Mouse (Mus musculus): ENCODE results near the gene Ppp1r32. TPM values are rescaled to one million over a fixed set of nuclear protein-coding genes. Genes with fewer than 3 reads are reported as not detected.

Gene Ppp1r32
- polyA plus RNA-seq, 1 experiment from 2014 or later = 0.14 TPM

DNA sequence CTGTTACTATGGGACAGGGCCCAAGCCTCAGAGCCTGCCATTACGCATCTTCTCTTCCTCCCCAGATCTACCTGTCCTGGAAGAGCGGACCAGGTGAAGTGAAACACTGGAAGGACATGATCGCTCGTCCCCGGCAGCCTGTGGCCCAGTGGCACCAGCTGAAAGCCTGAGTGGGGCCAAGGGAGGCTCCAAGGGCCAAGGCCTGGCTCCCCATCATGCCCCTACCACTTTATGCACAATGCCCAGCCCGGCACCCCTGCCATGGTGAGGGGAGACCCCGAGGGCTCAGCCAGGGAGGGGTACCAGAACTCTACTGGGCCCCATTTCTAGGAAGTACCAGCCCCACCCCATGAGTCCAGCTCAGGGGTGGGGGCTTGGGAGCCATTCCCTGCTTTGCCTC lies 34.5 kb downstream of the Ppp1r32 start:
- DNase-seq (ENCODE audit: low read depth, low spot score) (no peak), ATAC-seq (no peak)
- in situ Hi-C loops (cut with MboI; ENCODE audit: low pct_unique_long_range_greater_than_20kb) = no loop called here
- CTCF ChIA-PET = interaction anchor here (2.3 to 8.3 kb wide), 2 partner anchors 37 to 52 kb away, joined by 9 to 101 read pairs; partner anchors contain the start of gene Ppp1r32
- peaks cover 38% of the 10 kb centered on the region for H3K27me3 ChIP-seq
- POLR2A ChIA-PET = no interaction called here
- TF ChIP-seq CTCF (IDR thresholded peaks at IDR 0.05) = no peak

DNA sequence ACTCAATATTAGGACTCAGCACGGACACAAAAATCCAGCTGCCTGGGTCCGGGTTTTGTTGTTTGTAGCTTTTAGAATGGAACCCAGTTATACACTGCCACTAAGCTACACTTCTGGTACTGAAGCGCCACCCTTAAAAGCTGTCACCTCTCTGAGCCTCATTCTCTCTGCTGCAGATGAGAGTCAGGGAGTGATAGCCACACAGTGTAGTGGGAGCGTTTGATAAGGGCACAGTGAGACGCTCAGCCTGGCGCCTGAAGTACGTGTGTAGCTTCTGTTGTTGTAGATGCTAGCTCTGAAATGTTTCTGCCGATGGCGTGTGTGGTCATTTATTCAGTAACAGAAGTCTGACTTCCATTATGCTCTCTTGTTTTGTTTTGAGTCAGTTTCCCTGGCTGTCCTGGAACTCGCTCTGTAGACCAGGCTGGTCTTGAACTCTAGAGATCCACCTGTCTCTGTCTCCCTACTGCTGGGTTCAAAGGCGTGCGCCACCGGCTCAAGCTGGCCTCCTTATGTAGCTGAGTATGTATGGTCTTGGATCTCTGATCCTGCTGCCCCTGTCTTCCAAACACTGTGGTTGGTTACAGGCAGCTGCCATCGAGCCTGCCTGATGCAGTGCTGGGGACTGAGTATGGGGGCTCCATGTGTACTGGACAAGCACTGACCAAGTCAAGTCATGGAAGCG lies 37.9 kb downstream of the Ppp1r32 start:
- no peak for TF ChIP-seq CTCF (IDR thresholded peaks at IDR 0.05)

DNA sequence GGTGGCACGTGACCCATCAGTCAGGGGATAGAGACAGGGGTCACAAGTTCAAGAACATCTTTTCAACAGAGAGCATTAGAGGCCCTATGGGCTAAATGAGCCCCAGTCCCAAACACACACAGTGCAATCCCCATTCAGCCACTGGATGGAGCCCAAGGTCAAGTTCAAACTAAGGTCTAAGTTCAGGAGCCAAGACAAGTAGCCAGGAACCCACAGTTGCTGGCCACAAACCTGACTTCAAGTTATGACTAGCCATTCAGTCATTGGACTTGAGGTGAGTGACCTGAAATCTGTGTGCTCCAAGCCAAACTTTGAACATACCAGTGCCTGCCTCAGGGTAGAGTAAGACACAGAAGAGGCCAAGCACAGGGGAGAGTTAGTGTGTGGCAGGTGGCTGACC lies 45.2 kb downstream of the Ppp1r32 start:
- in situ Hi-C loops (cut with MboI; ENCODE audit: low pct_unique_long_range_greater_than_20kb) = loop anchor here (5.0 kb wide), 1 partner anchor 180 kb away; no protein-coding TSS in a partner anchor
- POLR2A ChIA-PET = no interaction called here
- H3K27me3 ChIP-seq = peaks cover 48% of the 10 kb centered on the region
- DNase-seq (ENCODE audit: low read depth, low spot score) (no peak), ATAC-seq (no peak)
- no peak for TF ChIP-seq CTCF (IDR thresholded peaks at IDR 0.05)
- CTCF ChIA-PET = interaction anchor here (1.0 kb wide), 2 partner anchors 12 to 49 kb away, joined by 3 read pairs; no protein-coding TSS in a partner anchor

More for the DNA sequence above, 37.9 kb downstream of the Ppp1r32 start:
- no peak for DNase-seq (ENCODE audit: low read depth, low spot score)
- POLR2A ChIA-PET = no interaction called here
- peaks cover 33% of the 10 kb centered on the region for H3K27me3 ChIP-seq
- in situ Hi-C loops (cut with MboI; ENCODE audit: low pct_unique_long_range_greater_than_20kb) = loop anchor here (5.0 kb wide), 1 partner anchor 103 kb away; no protein-coding TSS in a partner anchor
- no peak for ATAC-seq
- CTCF ChIA-PET = interaction anchor here (1.2 kb wide), 1 partner anchor 9 kb away, joined by 3 read pairs; no protein-coding TSS in a partner anchor

DNA sequence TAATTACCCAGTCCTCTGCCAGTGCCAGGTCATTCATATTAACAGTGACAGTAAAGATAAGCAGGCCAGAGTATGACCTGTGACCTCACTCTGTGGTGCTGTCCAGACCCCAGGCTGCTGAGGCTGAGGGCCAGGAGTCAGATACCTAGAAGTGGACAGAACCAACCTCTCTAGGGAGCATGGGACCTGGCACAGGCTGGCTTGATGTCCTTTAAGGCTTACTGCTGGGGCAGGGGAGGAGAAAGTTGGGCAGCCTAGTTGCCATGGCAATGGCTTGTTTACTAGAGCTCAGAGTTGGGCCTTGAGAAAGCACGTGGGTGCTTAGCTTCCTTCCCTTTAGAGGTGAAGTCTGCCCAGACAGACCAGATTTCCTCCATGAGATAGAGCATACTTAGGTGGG lies 46.0 kb downstream of the Ppp1r32 start:
- no peak for ATAC-seq
- peaks cover 50% of the 10 kb centered on the region for H3K27me3 ChIP-seq
- CTCF ChIA-PET = interaction anchor here (1.0 to 1.1 kb wide), 3 partner anchors 13 to 148 kb away, joined by 3 read pairs; no protein-coding TSS in a partner anchor
- TF ChIP-seq CTCF (IDR thresholded peaks at IDR 0.05) = no peak
- DNase-seq (ENCODE audit: low read depth, low spot score) = no peak
- POLR2A ChIA-PET = no interaction called here
- in situ Hi-C loops (cut with MboI; ENCODE audit: low pct_unique_long_range_greater_than_20kb) = loop anchor here (5.0 kb wide), 1 partner anchor 179 kb away; no protein-coding TSS in a partner anchor

DNA sequence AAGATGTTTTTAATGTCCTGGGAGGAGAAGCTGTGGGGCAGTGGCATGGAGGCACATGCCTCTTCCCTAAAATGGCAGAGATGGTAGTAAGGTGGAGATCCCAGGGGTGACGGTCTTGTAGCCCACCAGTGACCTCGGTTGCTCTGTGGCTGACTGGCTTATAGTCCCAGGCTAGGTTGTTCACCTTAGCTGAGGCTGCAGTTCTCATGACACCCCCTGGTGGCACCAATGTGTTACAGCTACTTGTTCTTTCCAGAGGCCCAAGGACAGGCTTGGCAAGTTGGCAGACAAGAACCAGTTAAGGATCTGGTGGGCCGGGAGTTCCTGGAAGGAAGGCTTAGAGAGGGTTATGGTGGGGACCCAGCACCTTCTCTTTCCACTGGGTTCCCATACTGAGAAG lies 46.8 kb downstream of the Ppp1r32 start:
- ChIA-PET POLR2A (no interaction called here), CTCF (interaction anchor here (0.8 to 1.5 kb wide), 6 partner anchors 8 to 178 kb away, joined by 3 to 5 read pairs (median 4); no protein-coding TSS in a partner anchor)
- no peak for DNase-seq (ENCODE audit: low read depth, low spot score)
- peak; percentile 36 for ATAC-seq
- H3K27me3 ChIP-seq = peaks cover 58% of the 10 kb centered on the region
- in situ Hi-C loops (cut with MboI; ENCODE audit: low pct_unique_long_range_greater_than_20kb) = loop anchor here (5.0 kb wide), 1 partner anchor 179 kb away; no protein-coding TSS in a partner anchor
- no peak for TF ChIP-seq CTCF (IDR thresholded peaks at IDR 0.05)

DNA sequence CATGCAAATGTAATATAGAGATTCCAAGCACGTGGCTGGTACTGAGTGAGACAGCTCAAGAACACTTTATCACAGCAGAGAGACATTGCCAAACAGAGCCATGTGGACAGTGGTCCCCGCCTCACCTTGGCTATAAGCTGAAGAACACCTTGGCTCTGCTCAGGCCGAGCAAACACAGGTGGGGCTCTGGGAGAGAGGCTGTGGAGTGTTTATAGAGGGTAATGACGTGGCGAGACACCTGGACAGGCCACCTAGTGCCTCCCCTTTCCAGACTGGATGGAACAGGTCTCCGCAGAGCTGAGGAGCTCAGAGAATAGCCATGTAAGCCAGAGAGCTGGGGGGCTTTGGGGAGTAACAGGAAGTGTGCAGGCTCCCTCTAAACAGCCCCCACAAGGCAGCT lies 47.8 kb downstream of the Ppp1r32 start:
- ChIA-PET POLR2A (no interaction called here), CTCF (interaction anchor here (0.7 to 1.5 kb wide), 6 partner anchors 9 to 176 kb away, joined by 3 to 4 read pairs (median 3); no protein-coding TSS in a partner anchor)
- TF ChIP-seq CTCF (IDR thresholded peaks at IDR 0.05) = no peak
- in situ Hi-C loops (cut with MboI; ENCODE audit: low pct_unique_long_range_greater_than_20kb) = loop anchor here (5.0 kb wide), 1 partner anchor 178 kb away; no protein-coding TSS in a partner anchor
- peaks cover 66% of the 10 kb centered on the region for H3K27me3 ChIP-seq
- ATAC-seq = no peak
- no peak for DNase-seq (ENCODE audit: low read depth, low spot score)

DNA sequence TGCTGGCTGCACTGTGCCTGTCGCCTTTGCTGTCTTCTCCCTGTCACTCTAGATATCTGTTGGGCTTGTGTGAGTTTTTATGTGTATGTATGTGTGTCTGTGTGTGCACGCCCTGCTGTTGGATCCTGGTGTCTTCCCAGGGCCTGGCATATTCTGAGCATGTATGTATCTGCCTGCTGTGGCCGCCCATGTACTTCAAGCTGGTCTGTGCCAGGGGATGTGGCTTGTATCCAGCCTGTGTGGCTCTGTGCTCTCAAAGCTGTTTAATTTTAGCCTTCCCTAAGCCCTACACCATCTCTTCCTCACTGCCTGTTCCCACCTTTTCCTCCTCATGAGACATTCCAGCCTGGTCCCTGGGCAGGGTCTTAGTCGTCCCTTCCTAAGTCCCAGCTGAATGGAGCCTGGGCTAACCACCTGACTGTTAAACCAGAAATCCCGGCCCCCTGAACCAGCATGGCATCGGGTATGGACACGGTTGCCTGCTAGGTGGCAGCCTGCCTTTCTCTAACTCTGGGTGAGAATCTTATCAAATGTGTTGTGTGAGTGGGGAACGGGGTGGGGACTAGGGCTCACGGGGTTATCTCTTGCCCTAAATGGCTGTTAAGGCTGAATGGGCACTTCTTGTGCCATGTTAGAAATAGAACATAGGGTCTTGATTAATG lies 48.7 kb downstream of the Ppp1r32 start:
- CTCF ChIA-PET = interaction anchor here (0.7 to 1.3 kb wide), 5 partner anchors 16 to 175 kb away, joined by 3 to 4 read pairs (median 3); no protein-coding TSS in a partner anchor

DNA sequence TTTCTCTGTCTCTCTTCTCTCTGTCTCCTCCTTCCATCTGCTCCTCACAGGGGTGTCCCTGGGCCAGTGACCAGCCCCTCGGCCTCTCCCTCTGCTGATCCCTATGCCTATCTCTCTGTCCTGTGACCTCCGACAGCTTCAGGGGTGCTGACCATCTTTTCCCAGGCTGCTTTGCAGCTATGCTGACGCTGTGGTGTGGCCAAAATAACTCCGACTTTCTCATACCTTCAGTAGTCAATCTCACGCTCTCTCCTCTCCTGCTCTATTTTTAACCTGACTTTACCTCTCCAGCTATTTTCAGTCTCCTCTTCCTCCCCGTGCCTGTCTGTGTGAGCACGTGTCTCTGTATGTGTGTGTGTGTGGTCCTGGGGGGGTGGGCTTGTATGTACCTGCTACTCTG lies 49.5 kb downstream of the Ppp1r32 start:
- CTCF ChIA-PET = interaction anchor here (0.7 kb wide), 1 partner anchor 98 kb away, joined by 3 read pairs; no protein-coding TSS in a partner anchor
- no peak for ATAC-seq
- no peak for TF ChIP-seq CTCF (IDR thresholded peaks at IDR 0.05)
- DNase-seq (ENCODE audit: low read depth, low spot score) = no peak
- POLR2A ChIA-PET = no interaction called here
- in situ Hi-C loops (cut with MboI; ENCODE audit: low pct_unique_long_range_greater_than_20kb) = no loop called here
- peaks cover 63% of the 10 kb centered on the region for H3K27me3 ChIP-seq

More for the DNA sequence above, 48.7 kb downstream of the Ppp1r32 start:
- ATAC-seq (no peak), DNase-seq (ENCODE audit: low read depth, low spot score) (no peak)
- peaks cover 62% of the 10 kb centered on the region for H3K27me3 ChIP-seq
- POLR2A ChIA-PET = no interaction called here
- in situ Hi-C loops (cut with MboI; ENCODE audit: low pct_unique_long_range_greater_than_20kb) = no loop called here
- TF ChIP-seq CTCF (IDR thresholded peaks at IDR 0.05) = no peak

DNA sequence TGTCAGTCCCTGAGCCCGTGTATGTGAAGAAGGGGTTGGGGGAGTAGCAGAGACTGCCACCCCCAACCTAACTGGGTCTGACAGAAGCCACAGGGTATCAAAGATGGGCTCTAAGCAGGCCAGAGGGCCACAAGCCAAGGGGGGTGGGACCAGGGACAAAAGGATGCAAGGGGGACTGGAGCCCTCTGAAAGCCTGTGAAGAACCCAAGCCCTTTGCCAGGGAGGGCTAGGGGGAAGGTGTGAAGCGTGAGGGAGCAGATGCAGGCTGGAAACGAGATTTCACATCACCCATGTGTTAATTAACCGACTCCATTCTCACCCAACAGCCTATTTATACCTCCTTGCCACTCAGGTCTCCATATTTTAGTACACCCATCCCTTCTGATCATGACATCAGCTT lies 50.9 kb downstream of the Ppp1r32 start:
- no peak for ATAC-seq
- H3K27me3 ChIP-seq = peaks cover 58% of the 10 kb centered on the region
- TF ChIP-seq CTCF (IDR thresholded peaks at IDR 0.05) = no peak
- ChIA-PET CTCF (interaction anchor here (1.9 kb wide), 1 partner anchor 91 kb away, joined by 5 read pairs; no protein-coding TSS in a partner anchor), POLR2A (no interaction called here)
- in situ Hi-C loops (cut with MboI; ENCODE audit: low pct_unique_long_range_greater_than_20kb) = no loop called here
- DNase-seq (ENCODE audit: low read depth, low spot score) = no peak

DNA sequence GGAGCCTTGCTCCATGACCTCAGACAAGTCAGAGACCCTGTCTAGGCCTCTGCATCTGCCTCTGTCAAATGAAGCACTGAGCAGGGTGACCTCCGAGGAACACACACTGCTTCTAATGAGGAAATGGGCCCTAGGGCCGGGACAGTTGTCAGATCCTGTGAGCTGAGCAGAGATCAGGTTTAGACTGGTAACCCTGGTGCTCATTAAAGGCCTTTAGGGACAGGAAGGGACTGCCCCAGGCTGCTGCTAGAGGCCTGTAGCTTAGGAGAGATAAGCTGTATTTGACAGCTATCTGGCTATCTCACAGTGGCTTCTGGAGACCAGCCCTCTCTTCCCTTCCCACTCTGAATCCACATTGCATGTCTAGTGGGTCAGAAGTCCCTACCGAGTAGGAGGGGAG lies 51.3 kb downstream of the Ppp1r32 start:
- H3K27me3 ChIP-seq = peaks cover 58% of the 10 kb centered on the region
- ChIA-PET POLR2A (no interaction called here), CTCF (interaction anchor here (1.9 kb wide), 1 partner anchor 91 kb away, joined by 5 read pairs; no protein-coding TSS in a partner anchor)
- ATAC-seq (no peak), DNase-seq (ENCODE audit: low read depth, low spot score) (no peak)
- no peak for TF ChIP-seq CTCF (IDR thresholded peaks at IDR 0.05)
- in situ Hi-C loops (cut with MboI; ENCODE audit: low pct_unique_long_range_greater_than_20kb) = no loop called here
